Mouse (Mus musculus): ENCODE results near the gene Ppp4r4.
"Not testable (repeated sequence)": the region's sequence is repeated elsewhere in the genome, so short reads cannot be mapped to it uniquely, and the experiment has no call there.

The Ppp4r4 gene

DNA sequence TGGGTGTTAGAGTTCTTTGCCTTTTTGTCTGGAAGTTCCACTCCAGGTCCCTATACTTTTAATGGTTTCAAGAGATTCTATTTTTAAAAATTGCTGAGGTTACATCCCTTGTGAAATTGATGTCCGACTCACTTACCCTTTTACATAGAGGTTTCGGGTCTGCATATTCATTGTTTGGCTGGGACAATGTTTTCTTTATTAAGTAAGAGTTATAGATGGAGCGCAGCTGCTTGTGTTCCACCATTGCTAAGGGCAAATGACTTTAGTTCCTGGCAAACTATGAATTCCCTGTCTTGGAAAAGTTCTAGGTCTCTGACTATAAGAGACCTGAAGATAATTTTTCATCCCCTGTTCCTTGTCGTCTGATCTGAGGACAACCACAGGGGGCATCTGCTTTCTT, 8.3 kb downstream of the Ppp4r4 start:
- no peak for DNase-seq

GRCm38 (mm10) chr12:103543351-103543750, 11.3 kb downstream of the Ppp4r4 start:
- DNase-seq: no peak

GRCm38 (mm10) chr12:103544213-103544612, 12.1 kb downstream of the Ppp4r4 start:
- DNase-seq: no peak

GRCm38 (mm10) chr12:103547438-103547837, 15.4 kb downstream of the Ppp4r4 start:
- DNase-seq: no peak

DNA sequence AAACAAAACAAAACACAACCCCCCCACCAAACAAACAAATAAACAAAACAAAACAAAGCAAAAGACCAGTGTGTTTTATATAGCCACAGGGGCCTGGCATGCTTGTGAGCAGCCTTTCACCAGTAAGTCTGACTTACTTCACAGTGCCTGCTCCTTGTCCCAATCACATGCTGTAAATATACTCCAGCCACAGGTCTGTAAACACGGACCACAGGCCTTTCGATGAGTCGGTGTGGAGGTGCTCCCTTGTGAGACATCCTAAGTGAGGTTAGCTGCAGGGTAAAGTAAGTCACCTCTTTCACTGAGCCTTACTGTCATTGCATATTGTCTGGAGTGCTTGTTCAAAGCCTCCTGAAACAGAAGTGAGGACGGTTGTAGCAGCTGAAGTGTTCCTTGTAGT, 16.4 kb downstream of the Ppp4r4 start:
- DNase-seq: no peak

GRCm38 (mm10) chr12:103550047-103550446, 18.0 kb downstream of the Ppp4r4 start:
- no peak for DNase-seq

- DNase-seq: no peak
Measured at GRCm38 (mm10) chr12:103551422-103551821, 19.3 kb downstream of the Ppp4r4 start.

DNA sequence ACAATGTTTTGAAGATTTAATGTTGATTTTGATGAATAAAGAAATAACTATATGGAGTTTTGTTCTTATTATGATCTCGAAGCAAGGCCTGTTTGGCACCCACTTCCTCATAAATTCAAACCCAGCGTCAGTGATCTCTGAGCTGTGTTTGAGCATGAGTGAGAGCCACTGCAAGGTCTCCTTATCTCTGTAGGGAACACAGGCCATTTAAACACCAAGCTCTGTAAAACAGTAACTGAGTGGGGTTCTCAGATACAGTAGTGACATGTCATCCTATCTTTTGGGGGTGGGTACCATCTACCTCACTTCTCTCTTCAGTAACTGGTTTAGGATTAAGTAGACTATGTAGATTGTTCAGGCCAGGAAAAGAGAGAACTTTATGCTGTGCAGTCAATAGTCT, 20.4 kb downstream of the Ppp4r4 start:
- DNase-seq: no peak

GRCm38 (mm10) chr12:103553497-103553896, 21.4 kb downstream of the Ppp4r4 start:
- no peak for DNase-seq

- DNase-seq: no peak
Measured at GRCm38 (mm10) chr12:103556856-103557255, 24.8 kb downstream of the Ppp4r4 start.

- no peak for DNase-seq
Measured at GRCm38 (mm10) chr12:103564726-103565125, 32.6 kb downstream of the Ppp4r4 start.

- DNase-seq: no peak
Measured at GRCm38 (mm10) chr12:103565151-103565550, 33.1 kb downstream of the Ppp4r4 start.

- DNase-seq: no peak
Measured at GRCm38 (mm10) chr12:103567129-103567528, 35.0 kb downstream of the Ppp4r4 start.

DNA sequence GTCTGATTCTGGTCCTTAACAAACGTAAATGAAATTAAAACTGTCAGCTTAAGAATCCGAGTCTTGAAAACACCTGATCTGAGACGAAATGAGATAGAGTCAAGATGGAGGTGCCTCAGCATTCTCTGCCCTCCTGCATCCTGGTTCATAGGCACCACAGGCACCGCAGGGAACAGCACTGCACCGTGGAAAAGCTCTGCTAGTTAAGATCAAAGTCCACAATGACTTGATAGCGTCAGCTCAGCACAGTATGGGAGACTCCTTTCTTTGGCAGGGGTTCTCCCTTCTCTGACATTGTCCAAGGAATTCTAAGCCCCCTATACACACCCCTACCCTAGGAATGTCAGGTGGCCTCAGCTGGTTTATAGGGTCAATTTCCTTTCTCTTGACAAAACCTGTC, 37.6 kb downstream of the Ppp4r4 start:
- no peak for DNase-seq

DNA sequence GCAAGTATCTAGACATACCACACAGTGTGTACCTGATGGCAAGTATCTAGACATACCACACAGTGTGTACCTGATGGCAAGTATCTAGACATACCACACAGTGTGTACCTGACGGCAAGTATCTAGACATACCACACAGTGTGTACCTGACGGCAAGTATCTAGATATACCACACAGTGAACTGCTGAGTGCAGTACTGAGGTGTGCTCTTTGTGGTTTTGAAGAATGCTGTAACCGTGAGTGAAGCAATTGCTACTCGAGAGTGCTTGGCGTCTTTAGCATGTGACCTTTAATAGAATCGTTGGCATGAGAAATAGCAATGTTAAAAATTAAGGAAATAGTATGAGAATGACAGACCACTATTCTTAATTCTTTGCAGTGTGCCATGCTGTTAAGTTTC, 46.1 kb downstream of the Ppp4r4 start:
- DNase-seq: not testable (repeated sequence)

- DNase-seq: no peak
Measured at GRCm38 (mm10) chr12:103583771-103584170, 51.7 kb downstream of the Ppp4r4 start.

- no peak for DNase-seq
Measured at GRCm38 (mm10) chr12:103598411-103598810, 66.3 kb downstream of the Ppp4r4 start.

DNA sequence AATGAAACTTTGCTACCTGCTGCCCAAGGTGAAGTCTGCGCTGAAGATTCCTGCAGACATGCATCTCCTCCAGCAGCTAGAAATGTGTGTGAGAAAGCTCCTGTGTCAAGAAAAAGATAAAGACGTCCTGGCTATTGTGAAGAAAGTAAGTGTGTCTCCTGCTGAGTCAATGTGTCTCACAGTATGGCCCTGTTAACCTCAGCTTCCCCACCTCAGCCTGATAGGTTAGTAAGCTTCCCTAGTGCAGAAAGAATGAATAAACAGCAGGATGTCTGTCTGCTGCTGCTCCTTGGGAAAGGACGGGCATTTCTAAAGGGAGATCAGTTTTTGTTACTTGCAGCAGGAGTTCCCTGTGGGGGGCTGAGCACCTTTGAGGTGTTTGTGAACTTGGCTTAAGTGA, 68.3 kb downstream of the Ppp4r4 start:
- DNase-seq: no peak

DNA sequence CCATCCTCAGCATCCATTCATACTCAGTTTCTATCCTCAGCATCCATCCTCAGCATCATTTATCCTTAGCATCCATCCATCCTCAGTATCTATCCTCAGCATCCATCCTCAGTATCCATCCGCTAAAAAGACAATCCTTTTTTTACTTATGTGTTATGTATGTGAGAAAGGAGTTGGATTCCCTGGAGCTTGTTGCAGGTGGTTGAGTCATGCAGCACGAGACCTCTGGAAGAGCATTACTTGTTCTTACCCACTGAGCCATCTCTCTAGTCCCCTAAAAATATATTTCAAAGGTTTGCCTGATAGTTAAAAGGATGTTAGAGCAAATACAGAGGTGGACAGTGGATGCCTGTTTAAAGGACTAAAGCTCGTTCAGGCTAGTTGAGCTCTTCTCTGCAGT, 69.8 kb downstream of the Ppp4r4 start:
- no peak for DNase-seq

DNA sequence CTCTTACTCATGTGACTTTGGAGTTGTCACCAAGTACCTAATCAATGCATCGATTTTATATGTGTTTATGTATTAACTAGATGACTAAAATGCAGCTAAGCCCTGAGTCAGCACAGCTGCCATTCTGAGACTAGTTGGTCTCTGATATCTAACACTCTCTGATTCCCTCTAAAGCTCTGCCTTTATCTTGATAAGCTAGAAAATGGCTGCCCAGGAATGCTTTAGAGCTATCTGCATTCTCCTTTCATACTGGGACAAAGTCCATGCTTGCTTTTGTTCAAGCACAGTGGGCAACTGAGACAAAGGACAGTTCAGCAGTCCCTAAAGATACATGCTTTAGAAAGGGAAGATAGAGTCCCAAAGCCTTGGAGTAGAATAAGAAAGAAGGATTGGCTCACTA, 83.1 kb downstream of the Ppp4r4 start:
- no peak for DNase-seq

GRCm38 (mm10) chr12:103615734-103616133, 83.7 kb downstream of the Ppp4r4 start:
- DNase-seq: no peak

DNA sequence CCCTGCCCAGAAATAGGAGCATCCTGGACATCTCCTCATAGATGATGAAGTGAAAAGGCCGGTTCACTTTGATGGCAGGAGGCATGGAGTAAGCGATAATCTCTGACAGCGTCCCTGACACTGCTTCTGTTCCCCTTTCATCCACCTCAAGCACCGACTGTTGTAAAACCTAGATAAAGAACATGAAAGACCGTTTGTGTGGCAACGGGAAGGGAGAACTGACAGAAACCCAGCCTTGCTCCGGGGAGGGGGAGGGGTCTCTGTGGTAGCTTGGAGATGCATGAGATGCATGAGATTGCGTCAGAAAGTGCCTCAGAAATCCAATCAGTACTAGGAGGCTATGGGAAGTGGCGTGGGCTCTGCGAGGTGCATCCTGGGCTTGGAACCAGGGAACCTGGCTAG, 84.8 kb downstream of the Ppp4r4 start:
- no peak for DNase-seq

GRCm38 (mm10) chr12:103631203-103631612, 99.1 kb downstream of the Ppp4r4 start, which contains the start of gene Serpina10:
Gene Serpina10 (minus strand): TSS chr12:103631444.
- no peak for DNase-seq

- no peak for DNase-seq
Measured at GRCm38 (mm10) chr12:103634430-103634829, 102.3 kb downstream of the Ppp4r4 start.

- DNase-seq: no peak
Measured at GRCm38 (mm10) chr12:103635846-103636245, 103.8 kb downstream of the Ppp4r4 start.

GRCm38 (mm10) chr12:103643336-103643735, 111.3 kb downstream of the Ppp4r4 start:
- DNase-seq: peak in 1 of 2 experiments; percentile 59
